Mouse (Mus musculus) embryonic facial prominence, embryonic 11.5 days (tissue): Measurements from ENCODE around the gene Rapgef2. TPM values are rescaled to one million over a fixed set of nuclear protein-coding genes. Genes with fewer than 3 reads are reported as not detected.

Source experiments
- ATAC-seq: fragments of 200-750 bp; cut with Nextera tagmentation; replicated peaks from 2 replicates; pipeline ENCODE4 v1.8.0; 2017; ENCODE audit warnings: low read depth; ENCODE audit not compliant: insufficient number of reproducible peaks, low FRiP score, low TSS enrichment
- DNase-seq: peaks from one replicate; pipeline ENCODE4 v3.0.0-alpha.2; 2015; ENCODE audit warnings: low spot score
- H3K27ac ChIP-seq: fragments of 300-500 bp; sonication (generic); replicated peaks from 2 replicates; pipeline ENCODE4 v1.5.1; 2014; ENCODE audit warnings: mild to moderate bottlenecking, low read depth, low read length, control low read depth
- H3K27me3 ChIP-seq: fragments of 300-500 bp; sonication (generic); 2 replicates; pipeline ENCODE4 v1.6.1; 2014; ENCODE audit warnings: mild to moderate bottlenecking, low read length, moderate library complexity, mixed read lengths; ENCODE audit not compliant: control insufficient read depth, insufficient read depth
- H3K36me3 ChIP-seq: fragments of 300-500 bp; sonication (generic); replicated peaks from 2 replicates; pipeline ENCODE4 v1.6.1; 2014; ENCODE audit warnings: low read depth, mild to moderate bottlenecking, low read length, moderate library complexity, mixed read lengths; ENCODE audit not compliant: control insufficient read depth, insufficient read depth
- H3K4me1 ChIP-seq: fragments of 300-500 bp; sonication (generic); 2 replicates; pipeline ENCODE4 v1.6.1; 2014; ENCODE audit warnings: low read length, mixed read lengths; ENCODE audit not compliant: control insufficient read depth, insufficient read depth
- H3K4me2 ChIP-seq: fragments of 300-500 bp; sonication (generic); 2 replicates; pipeline ENCODE4 v1.6.1; 2014; ENCODE audit warnings: low read depth, mild to moderate bottlenecking, control low read depth, low read length, moderate library complexity
- H3K4me3 ChIP-seq: fragments of 300-500 bp; sonication (generic); 2 replicates; pipeline ENCODE4 v1.5.1; 2014; ENCODE audit warnings: low read depth, low read length, control low read depth
- H3K9ac ChIP-seq: fragments of 300-500 bp; sonication (generic); replicated peaks from 2 replicates; pipeline ENCODE4 v1.6.1; 2014; ENCODE audit warnings: mild to moderate bottlenecking, control low read depth, low read length
- H3K9me3 ChIP-seq: fragments of 300-500 bp; sonication (generic); replicated peaks from 2 replicates; pipeline ENCODE4 v1.6.1; 2016; ENCODE audit warnings: mild to moderate bottlenecking, low read length, inconsistent platforms, mixed read lengths; ENCODE audit not compliant: control insufficient read depth
- WGBS: fragments of 180-500 bp; shearing (Covaris S2); extraction: QIAGEN DNeasy Blood & Tissue Kit; methylation state at CpG from one replicate; pipeline ENCODE4 v1.1.7; 2014; 5-methylcytosine and 5-hydroxymethylcytosine counted together
- polyA plus RNA-seq: library from polyadenylated mRNA; unstranded; fragments of >200 nt; fragmentation: Nextera tagmentation; extraction: Ambion mirVana; gene quantifications from 2 replicates; pipeline ENCODE4 v1.2.1, GENCODE M21; 2014

Rapgef2 gene
- polyA plus RNA-seq, 1 experiment from 2014 or later = 6.8 TPM

- ATAC-seq = no peak
- H3K4me1 ChIP-seq = 0 out of 2 replicates have a peak, but pooled peaks cover under 1% of the 10 kb centered on the region
- no peaks in the 10 kb centered on the region for H3K27me3 ChIP-seq
- H3K27ac ChIP-seq = no peak overlapping the region
- H3K4me3 ChIP-seq = no peak overlapping the region
- H3K36me3 ChIP-seq = no peaks in the 10 kb centered on the region
- no peak overlapping the region for H3K4me2 ChIP-seq
- H3K9me3 ChIP-seq = no peaks in the 10 kb centered on the region
- H3K9ac ChIP-seq = no peak overlapping the region
- DNase-seq = no peak
- WGBS = 56% methylated on average over 5 of the region's 5 CpGs
Measured at GRCm38 (mm10) chr3:79252921-79253394, 33.4 kb downstream of the Rapgef2 start.

GRCm38 (mm10) chr3:79249955-79250354 is 36.4 kb downstream of the Rapgef2 start:
- Histone ChIP-seq H3K4me3 (no peak overlapping the region), H3K36me3 (no peaks in the 10 kb centered on the region), H3K9ac (no peak overlapping the region), H3K27ac (no peak overlapping the region), H3K27me3 (no peaks in the 10 kb centered on the region), H3K9me3 (no peaks in the 10 kb centered on the region), H3K4me2 (no peak overlapping the region), H3K4me1 (0 out of 2 replicates have a peak, but pooled peaks cover 3% of the 10 kb centered on the region)
- DNase-seq (no peak), ATAC-seq (no peak)
- WGBS = 70% methylated on average over 1 of the region's 1 CpGs

GRCm38 (mm10) chr3:79248659-79249235 is 37.6 kb downstream of the Rapgef2 start:
- Histone ChIP-seq H3K4me2 (no peak overlapping the region), H3K9me3 (no peaks in the 10 kb centered on the region), H3K4me3 (no peak overlapping the region), H3K4me1 (0 out of 2 replicates have a peak, but pooled peaks cover 3% of the 10 kb centered on the region), H3K27ac (no peak overlapping the region), H3K27me3 (no peaks in the 10 kb centered on the region), H3K36me3 (no peaks in the 10 kb centered on the region), H3K9ac (no peak overlapping the region)
- ATAC-seq (no peak), DNase-seq (no peak)
- WGBS = 90% methylated on average over 5 of the region's 5 CpGs

GRCm38 (mm10) chr3:79248208-79248607 is 38.1 kb downstream of the Rapgef2 start:
- 90% methylated on average over 11 of the region's 11 CpGs for WGBS
- no peak overlapping the region for H3K4me2 ChIP-seq
- no peaks in the 10 kb centered on the region for H3K27me3 ChIP-seq
- H3K4me3 ChIP-seq = no peak overlapping the region
- H3K9ac ChIP-seq = no peak overlapping the region
- no peak for ATAC-seq
- 0 out of 2 replicates have a peak, but pooled peaks cover 3% of the 10 kb centered on the region for H3K4me1 ChIP-seq
- no peak for DNase-seq
- no peaks in the 10 kb centered on the region for H3K9me3 ChIP-seq
- H3K36me3 ChIP-seq = no peaks in the 10 kb centered on the region
- H3K27ac ChIP-seq = no peak overlapping the region

DNA sequence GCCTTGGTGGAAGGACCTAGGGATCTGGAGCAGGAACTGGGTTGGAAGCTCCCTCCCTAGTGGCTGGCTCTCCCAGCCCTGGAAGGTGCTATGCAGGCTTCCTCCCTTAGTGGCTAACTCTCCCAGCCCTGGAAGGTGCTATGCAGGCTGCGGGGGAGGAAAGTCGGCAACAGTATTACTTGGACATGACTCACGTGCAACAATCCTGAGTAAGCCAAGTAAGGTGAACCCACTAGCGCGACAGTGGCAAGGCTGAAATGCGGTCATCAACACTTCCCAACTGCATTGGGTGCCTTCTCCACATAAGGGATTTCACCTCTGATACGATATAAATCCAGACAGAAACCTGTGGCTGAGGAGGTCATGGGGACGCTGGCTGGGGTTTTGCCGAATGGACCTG is 42.0 kb downstream of the Rapgef2 start:
- Histone ChIP-seq H3K4me3 (no peak overlapping the region), H3K4me1 (0 out of 2 replicates have a peak, but pooled peaks cover 3% of the 10 kb centered on the region), H3K27ac (no peak overlapping the region), H3K9ac (no peak overlapping the region), H3K27me3 (no peaks in the 10 kb centered on the region), H3K36me3 (no peaks in the 10 kb centered on the region), H3K4me2 (no peak overlapping the region), H3K9me3 (no peaks in the 10 kb centered on the region)
- ATAC-seq = no peak
- 64% methylated on average over 9 of the region's 9 CpGs for WGBS
- DNase-seq = no peak

GRCm38 (mm10) chr3:79242922-79243705 is 43.2 kb downstream of the Rapgef2 start:
- Histone ChIP-seq H3K9me3 (no peaks in the 10 kb centered on the region), H3K4me1 (0 out of 2 replicates have a peak, but pooled peaks cover 3% of the 10 kb centered on the region), H3K27me3 (no peaks in the 10 kb centered on the region), H3K27ac (no peak overlapping the region), H3K36me3 (no peaks in the 10 kb centered on the region), H3K4me3 (no peak overlapping the region), H3K9ac (no peak overlapping the region), H3K4me2 (no peak overlapping the region)
- 55% methylated on average over 12 of the region's 12 CpGs for WGBS
- ATAC-seq (no peak), DNase-seq (no peak)

DNA sequence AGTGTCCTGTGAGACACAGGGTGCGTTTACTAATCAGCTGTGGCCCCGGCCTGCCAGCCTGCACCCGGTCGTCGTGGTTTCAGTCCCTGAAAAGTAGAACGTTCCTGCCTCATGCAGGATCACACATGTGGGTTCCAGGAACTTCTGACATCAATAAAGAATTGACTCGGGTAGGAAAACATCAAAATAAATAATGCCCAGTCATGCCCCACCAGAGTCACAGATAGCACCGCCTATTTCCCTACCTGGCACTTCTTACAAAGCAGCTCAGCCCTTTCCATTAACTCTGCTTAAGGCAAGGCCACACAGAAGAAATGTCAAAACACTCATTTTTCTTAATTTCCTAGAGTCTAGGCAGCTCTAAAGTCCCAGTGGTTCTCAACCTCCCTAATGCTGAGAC is 44.0 kb downstream of the Rapgef2 start:
- ATAC-seq (no peak), DNase-seq (no peak)
- Histone ChIP-seq H3K4me3 (no peak overlapping the region), H3K9ac (no peak overlapping the region), H3K4me1 (no peaks in the 10 kb centered on the region), H3K4me2 (no peak overlapping the region), H3K36me3 (no peaks in the 10 kb centered on the region), H3K9me3 (no peaks in the 10 kb centered on the region), H3K27me3 (no peaks in the 10 kb centered on the region), H3K27ac (no peak overlapping the region)
- 74% methylated on average over 8 of the region's 8 CpGs for WGBS

DNA sequence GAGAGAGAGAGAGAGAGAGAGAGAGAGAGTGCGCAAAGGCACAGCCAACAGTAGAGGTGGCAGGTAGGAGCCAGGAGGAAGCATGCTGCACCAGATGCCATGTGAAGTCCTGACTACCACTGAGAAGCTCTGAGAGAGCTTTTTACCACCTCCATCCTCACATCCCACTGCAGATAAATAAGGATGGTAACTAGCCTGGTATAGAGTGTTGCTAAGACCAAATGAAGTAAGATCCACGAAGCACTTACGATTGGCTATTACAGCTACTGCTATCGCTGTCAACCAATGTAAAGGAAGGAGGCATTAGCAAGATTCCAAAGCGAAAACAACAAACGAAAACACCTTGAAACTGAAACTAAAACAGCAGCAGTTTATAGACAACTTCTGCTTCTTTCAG is 47.3 kb downstream of the Rapgef2 start:
- H3K36me3 ChIP-seq = no peaks in the 10 kb centered on the region
- 92% methylated on average over 6 of the region's 6 CpGs for WGBS
- H3K4me2 ChIP-seq = no peak overlapping the region
- no peak overlapping the region for H3K27ac ChIP-seq
- H3K9ac ChIP-seq = no peak overlapping the region
- ATAC-seq (no peak), DNase-seq (no peak)
- H3K4me1 ChIP-seq = no peaks in the 10 kb centered on the region
- H3K4me3 ChIP-seq = no peak overlapping the region
- no peaks in the 10 kb centered on the region for H3K27me3 ChIP-seq
- H3K9me3 ChIP-seq = no peaks in the 10 kb centered on the region
